Mouse (Mus musculus): Measurements from ENCODE around the gene Nfya. TPM values are rescaled to one million over a fixed set of nuclear protein-coding genes. Genes with fewer than 3 reads are reported as not detected.

Gene Nfya
- polyA plus RNA-seq, 1 experiment from 2014 or later = 14.8 TPM

DNA sequence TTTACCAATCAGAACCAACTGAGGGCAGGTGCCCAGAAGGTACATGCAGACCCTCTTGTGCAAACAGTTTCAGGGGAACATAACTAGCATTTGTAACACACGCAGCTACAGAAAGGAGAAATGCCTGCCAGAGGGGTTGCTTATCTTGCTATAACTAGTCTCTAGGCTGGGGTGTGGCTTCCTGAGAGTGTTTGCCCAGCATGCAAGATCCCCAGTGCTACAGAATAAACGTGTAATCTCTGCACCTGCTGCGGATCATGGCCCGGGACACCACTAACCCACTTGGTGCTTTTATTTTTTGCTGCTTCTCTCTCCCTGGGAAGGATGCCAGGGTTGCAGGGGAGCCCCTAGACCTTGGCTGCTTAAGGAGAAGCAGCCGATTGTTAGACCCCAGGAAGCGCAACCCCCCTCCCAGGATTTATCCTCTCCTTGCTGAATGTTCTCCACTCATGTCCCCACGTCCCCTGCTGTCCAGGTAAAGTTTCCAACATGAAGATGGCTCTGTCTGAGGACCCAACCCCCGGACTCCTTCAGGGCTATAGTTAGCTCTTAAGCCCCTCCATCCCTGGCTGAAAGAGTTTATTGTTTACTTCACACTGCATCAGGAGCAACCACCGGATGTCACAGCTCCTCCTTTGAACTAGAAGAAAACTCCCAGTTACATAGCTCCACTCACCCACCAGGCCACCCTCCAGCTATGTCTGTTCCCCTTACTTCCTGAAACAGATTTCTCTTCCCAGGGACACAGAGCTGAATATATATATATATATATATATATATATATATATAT lies 16.3 kb upstream of the Nfya start:
- Histone ChIP-seq H3K4me2 (no peak overlapping the region), H3K27ac (peak overlapping the region; percentile 36; the same call in 1 of the 2 replicates), H3K4me1 (peaks cover 23% of the 10 kb centered on the region), H3K9ac (no peak overlapping the region), H3K9me3 (replicated peaks) (no peaks in the 10 kb centered on the region), H3K27me3 (no peaks in the 10 kb centered on the region), H3K4me3 (no peak overlapping the region), H3K36me3 (ENCODE audit: poor library complexity, severe bottlenecking) (no peaks in the 10 kb centered on the region)
- ATAC-seq = no peak
- 29% methylated on average over 9 of the region's 9 CpGs for WGBS

- Histone ChIP-seq H3K9me3 (replicated peaks) (no peaks in the 10 kb centered on the region), H3K27me3 (no peaks in the 10 kb centered on the region), H3K36me3 (ENCODE audit: poor library complexity, severe bottlenecking) (peaks cover 1% of the 10 kb centered on the region; the same call in 1 of the 2 replicates), H3K27ac (no peak overlapping the region), H3K4me1 (peaks cover 25% of the 10 kb centered on the region), H3K9ac (no peak overlapping the region), H3K4me2 (no peak overlapping the region), H3K4me3 (no peak overlapping the region)
- ATAC-seq = no peak
- WGBS = 78% methylated on average over 9 of the region's 9 CpGs
Measured at GRCm38 (mm10) chr17:48424237-48424636, 14.5 kb upstream of the Nfya start.

GRCm38 (mm10) chr17:48419571-48419970 lies 9.9 kb upstream of the Nfya start:
- Histone ChIP-seq H3K4me2 (no peak overlapping the region), H3K9me3 (replicated peaks) (no peaks in the 10 kb centered on the region), H3K27ac (no peak overlapping the region), H3K4me1 (peaks cover 10% of the 10 kb centered on the region), H3K36me3 (ENCODE audit: poor library complexity, severe bottlenecking) (peaks cover 34% of the 10 kb centered on the region), H3K27me3 (no peaks in the 10 kb centered on the region), H3K9ac (no peak overlapping the region), H3K4me3 (no peak overlapping the region)
- WGBS = 62% methylated on average over 2 of the region's 2 CpGs
- no peak for ATAC-seq

DNA sequence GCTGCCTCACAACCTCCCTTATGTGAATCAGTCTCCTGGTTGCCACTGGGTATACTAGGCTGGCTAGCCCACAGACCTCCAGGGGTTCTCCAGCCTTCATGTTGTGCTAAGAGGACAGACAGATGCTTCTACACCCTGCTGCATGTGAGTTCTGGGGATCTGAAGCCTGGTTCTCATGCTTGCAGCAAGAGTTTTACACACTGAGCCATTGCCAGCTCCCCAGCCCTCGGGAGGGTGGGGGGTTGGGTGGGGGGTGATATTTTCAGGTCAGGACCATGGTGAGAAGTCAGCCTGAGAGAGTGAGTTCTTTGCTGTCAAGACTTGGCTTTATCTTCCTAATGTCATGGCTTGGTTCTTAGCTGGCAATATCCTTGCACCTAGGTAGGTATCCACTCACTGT lies 9.1 kb upstream of the Nfya start:
- Histone ChIP-seq H3K4me3 (no peak overlapping the region), H3K4me2 (no peak overlapping the region), H3K36me3 (ENCODE audit: poor library complexity, severe bottlenecking) (peaks cover 41% of the 10 kb centered on the region), H3K9ac (no peak overlapping the region), H3K9me3 (replicated peaks) (no peaks in the 10 kb centered on the region), H3K27me3 (no peaks in the 10 kb centered on the region), H3K27ac (no peak overlapping the region), H3K4me1 (peaks cover 10% of the 10 kb centered on the region)
- ATAC-seq = no peak
- 91% methylated on average over 1 of the region's 1 CpGs for WGBS

GRCm38 (mm10) chr17:48418174-48418573 lies 8.5 kb upstream of the Nfya start:
- no peaks in the 10 kb centered on the region for H3K27me3 ChIP-seq
- no peak overlapping the region for H3K9ac ChIP-seq
- H3K4me3 ChIP-seq = no peak overlapping the region
- no peak for ATAC-seq
- H3K4me2 ChIP-seq = no peak overlapping the region
- H3K4me1 ChIP-seq = peaks cover 10% of the 10 kb centered on the region
- WGBS = 91% methylated on average over 7 of the region's 7 CpGs
- H3K36me3 ChIP-seq (ENCODE audit: poor library complexity, severe bottlenecking) = peaks cover 46% of the 10 kb centered on the region
- no peak overlapping the region for H3K27ac ChIP-seq
- no peaks in the 10 kb centered on the region for H3K9me3 ChIP-seq (replicated peaks)

DNA sequence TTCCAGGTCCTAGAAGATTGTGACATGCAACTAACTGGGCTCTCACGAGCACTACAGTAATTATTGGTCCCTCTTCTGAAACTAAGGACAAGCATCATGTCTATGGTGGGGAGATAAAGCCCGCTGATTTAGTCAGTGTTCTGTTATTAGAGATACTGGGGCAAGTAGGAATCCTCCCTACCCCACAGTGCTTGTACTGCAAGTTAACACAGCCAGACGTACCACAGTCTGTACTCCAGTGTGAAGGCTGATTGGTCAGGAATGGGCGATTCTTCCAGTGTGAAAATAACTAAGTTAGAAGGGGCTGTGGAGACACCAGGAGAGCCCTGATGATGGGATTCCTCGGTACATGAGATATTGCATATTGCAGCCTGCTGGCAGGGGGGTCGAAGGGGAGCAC lies 7.8 kb upstream of the Nfya start:
- Histone ChIP-seq H3K4me1 (peaks cover 10% of the 10 kb centered on the region), H3K4me3 (no peak overlapping the region), H3K9ac (no peak overlapping the region), H3K4me2 (no peak overlapping the region), H3K9me3 (replicated peaks) (no peaks in the 10 kb centered on the region), H3K27me3 (no peaks in the 10 kb centered on the region), H3K36me3 (ENCODE audit: poor library complexity, severe bottlenecking) (peaks cover 51% of the 10 kb centered on the region), H3K27ac (no peak overlapping the region)
- 92% methylated on average over 6 of the region's 6 CpGs for whole genome bisulfite sequencing
- no peak for ATAC-seq

DNA sequence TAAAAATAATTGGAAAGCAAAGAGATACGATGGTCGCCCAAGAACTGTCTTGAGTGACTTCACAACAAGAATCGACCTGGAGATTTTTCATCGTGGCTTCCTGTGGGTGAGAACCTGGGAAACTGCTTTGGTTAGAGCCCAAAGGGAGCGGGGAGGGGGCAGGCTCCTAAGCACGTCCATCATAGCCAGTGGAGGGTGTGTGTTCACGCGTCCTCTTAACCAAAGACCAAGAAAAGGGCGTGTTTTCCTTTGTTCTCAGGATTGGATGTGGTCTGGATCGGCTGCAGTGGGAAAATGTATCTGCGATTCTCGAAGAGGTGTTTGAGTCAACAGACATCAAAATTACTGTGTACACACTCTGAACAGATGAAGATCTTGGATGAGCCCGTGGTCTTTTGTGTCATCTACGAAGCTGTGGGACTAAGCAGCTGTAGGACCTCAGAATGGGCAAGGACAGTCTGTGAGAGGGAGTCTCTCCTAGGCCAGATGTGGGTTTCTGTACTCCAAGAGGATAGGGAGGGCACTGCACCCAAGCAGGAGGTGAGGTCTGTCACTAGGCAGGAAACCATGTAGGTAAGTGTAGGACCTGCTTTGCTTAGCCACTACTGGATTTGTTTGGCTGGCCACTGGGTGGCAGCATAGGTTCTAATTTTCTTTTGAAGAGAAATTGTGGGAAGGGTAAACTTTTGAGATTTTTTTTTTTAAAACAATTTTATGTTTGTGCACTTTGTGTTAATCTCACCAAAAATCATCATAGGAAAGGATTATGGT lies 6.9 kb upstream of the Nfya start:
- no peaks in the 10 kb centered on the region for H3K9me3 ChIP-seq (replicated peaks)
- peak; percentile 83 for ATAC-seq
- H3K4me3 ChIP-seq = no peak overlapping the region
- no peak overlapping the region for H3K27ac ChIP-seq
- no peak overlapping the region for H3K4me2 ChIP-seq
- 90% methylated on average over 14 of the region's 14 CpGs for WGBS
- peaks cover 53% of the 10 kb centered on the region for H3K36me3 ChIP-seq (ENCODE audit: poor library complexity, severe bottlenecking)
- no peak overlapping the region for H3K9ac ChIP-seq
- H3K4me1 ChIP-seq = peaks cover 14% of the 10 kb centered on the region
- no peaks in the 10 kb centered on the region for H3K27me3 ChIP-seq

- Histone ChIP-seq H3K36me3 (ENCODE audit: poor library complexity, severe bottlenecking) (peaks cover 53% of the 10 kb centered on the region), H3K27ac (no peak overlapping the region), H3K27me3 (no peaks in the 10 kb centered on the region), H3K9ac (no peak overlapping the region), H3K4me2 (no peak overlapping the region), H3K4me1 (peaks cover 14% of the 10 kb centered on the region), H3K4me3 (no peak overlapping the region), H3K9me3 (replicated peaks) (no peaks in the 10 kb centered on the region)
- 89% methylated on average over 7 of the region's 7 CpGs for WGBS
- no peak for ATAC-seq
Measured at GRCm38 (mm10) chr17:48416011-48416410, 6.3 kb upstream of the Nfya start.

GRCm38 (mm10) chr17:48411241-48411640 lies 1.5 kb upstream of the Nfya start:
- Histone ChIP-seq H3K9me3 (replicated peaks) (no peaks in the 10 kb centered on the region), H3K9ac (peak overlapping the region; percentile 80), H3K36me3 (ENCODE audit: poor library complexity, severe bottlenecking) (peaks cover 35% of the 10 kb centered on the region), H3K4me2 (peak overlapping the region; percentile 68), H3K27ac (peak overlapping the region; percentile 98), H3K4me3 (peak overlapping the region; percentile 83), H3K4me1 (peaks cover 35% of the 10 kb centered on the region), H3K27me3 (no peaks in the 10 kb centered on the region)
- ATAC-seq = no peak
- 51% methylated on average over 8 of the region's 8 CpGs for WGBS

DNA sequence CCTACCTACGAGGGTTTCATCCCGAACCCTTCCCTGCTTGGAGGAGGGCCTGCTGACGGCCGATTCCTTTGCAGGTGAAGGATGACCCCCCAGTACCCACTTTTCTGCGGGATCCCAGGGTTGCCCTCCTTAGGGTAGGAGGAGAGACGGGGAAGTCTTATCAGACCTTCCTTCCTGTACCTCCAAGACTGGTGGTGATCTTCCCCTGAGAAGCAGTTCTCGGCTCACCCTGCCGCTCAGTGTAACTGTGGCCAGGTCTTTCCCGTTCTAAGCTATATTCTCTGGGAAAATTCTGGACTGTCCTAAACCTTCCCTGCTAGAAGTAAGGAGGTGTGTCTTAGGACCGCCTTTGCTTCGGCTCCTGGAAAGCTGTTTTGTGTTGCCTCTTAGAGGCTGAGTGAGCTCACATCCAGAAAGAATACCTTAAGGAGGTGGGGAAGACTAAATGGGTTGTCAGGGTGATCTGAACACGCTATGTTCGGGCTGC lies 636 bp upstream of the Nfya start:
- Histone ChIP-seq H3K27me3 (no peaks in the 10 kb centered on the region), H3K9ac (peak overlapping the region; percentile 80), H3K36me3 (ENCODE audit: poor library complexity, severe bottlenecking) (peaks cover 27% of the 10 kb centered on the region), H3K9me3 (replicated peaks) (no peaks in the 10 kb centered on the region), H3K4me3 (peak overlapping the region; percentile 83), H3K4me2 (peak overlapping the region; percentile 68), H3K27ac (peak overlapping the region; percentile 98), H3K4me1 (peaks cover 38% of the 10 kb centered on the region)
- WGBS = under 1% methylated on average over 13 of the region's 13 CpGs
- ATAC-seq = peak; percentile 16; the same call in 1 of the 2 replicates

- H3K36me3 ChIP-seq (ENCODE audit: poor library complexity, severe bottlenecking) = peaks cover 11% of the 10 kb centered on the region; the same call in 1 of the 2 replicates
- peak overlapping the region; percentile 100 for H3K27ac ChIP-seq
- H3K4me3 ChIP-seq = peak overlapping the region; percentile 83
- under 1% methylated on average over 45 of the region's 47 CpGs for WGBS
- H3K27me3 ChIP-seq = no peaks in the 10 kb centered on the region
- peak overlapping the region; percentile 72 for H3K4me2 ChIP-seq
- H3K9me3 ChIP-seq (replicated peaks) = no peaks in the 10 kb centered on the region
- H3K9ac ChIP-seq = peak overlapping the region; percentile 99
- ATAC-seq = peak; percentile 37
- peaks cover 38% of the 10 kb centered on the region for H3K4me1 ChIP-seq
Measured at GRCm38 (mm10) chr17:48408526-48409291, 997 bp downstream of the Nfya start.

Data from forebrain, embryonic 13.5 days (tissue).